Mouse (Mus musculus) brain, embryonic 14.5 days (tissue): ENCODE measurements at regions not wholly inside any gene's neighbourhood (a gene's known extent, or its start where the extent isn't known, plus 50 kb on each side); places are given as distances from the start of the nearest gene placed in this dataset.

ENCODE experiments used
- CTCF ChIP-seq: fragments of 200-500 bp; IDR thresholded peaks from 2 replicates; pipeline ENCODE4 v1.5.1; 2012; ENCODE audit warnings: inconsistent platforms, mild to moderate bottlenecking, moderate library complexity, borderline replicate concordance; ENCODE audit not compliant: insufficient read depth, insufficient read length; ENCODE audit errors: extremely low read depth
- POLR2A ChIP-seq: fragments of 200-500 bp; IDR thresholded peaks from 2 replicates; pipeline ENCODE4 v1.6.1; 2012; ENCODE audit warnings: mild to moderate bottlenecking, inconsistent platforms, borderline replicate concordance; ENCODE audit not compliant: poor library complexity, insufficient read depth, insufficient read length, severe bottlenecking; ENCODE audit errors: extremely low read depth

- TF ChIP-seq POLR2A (no peak), CTCF (no peak)
Measured at GRCm38 (mm10) chr13:85504001-85504400, 215.1 kb upstream of the Rasa1 start.
